Mouse (Mus musculus): ENCODE results near the gene Elmo1. TPM values are rescaled to one million over a fixed set of nuclear protein-coding genes. Genes with fewer than 3 reads are reported as not detected.

Gene Elmo1
- polyA plus RNA-seq, 1 experiment from 2014 or later, result 17.4 TPM

- no peak overlapping the region for H3K27ac ChIP-seq
- H3K9ac ChIP-seq, result no peak overlapping the region
- H3K4me1 ChIP-seq, result no peaks in the 10 kb centered on the region
- no peak for ATAC-seq (ENCODE audit: insufficient number of reproducible peaks, low FRiP score, low TSS enrichment, low read depth)
- H3K27me3 ChIP-seq, result no peaks in the 10 kb centered on the region
- H3K4me2 ChIP-seq, result no peak overlapping the region
- H3K9me3 ChIP-seq, result no peaks in the 10 kb centered on the region
- H3K36me3 ChIP-seq, result no peaks in the 10 kb centered on the region
- no peak overlapping the region for H3K4me3 ChIP-seq
- WGBS, result 89% methylated on average over 6 of the region's 6 CpGs
Measured at GRCm38 (mm10) chr13:20460096-20460495, 369.7 kb downstream of the Elmo1 start.

GRCm38 (mm10) chr13:20461616-20462015 is 371.2 kb downstream of the Elmo1 start:
- Histone ChIP-seq H3K27me3 (no peaks in the 10 kb centered on the region), H3K4me2 (no peak overlapping the region), H3K4me3 (no peak overlapping the region), H3K9me3 (no peaks in the 10 kb centered on the region), H3K9ac (no peak overlapping the region), H3K36me3 (no peaks in the 10 kb centered on the region), H3K27ac (no peak overlapping the region), H3K4me1 (no peaks in the 10 kb centered on the region)
- ATAC-seq (ENCODE audit: insufficient number of reproducible peaks, low FRiP score, low TSS enrichment, low read depth), result no peak
- 74% methylated on average over 3 of the region's 3 CpGs for WGBS

GRCm38 (mm10) chr13:20464161-20464560 is 373.8 kb downstream of the Elmo1 start:
- H3K27ac ChIP-seq, result no peak overlapping the region
- no peaks in the 10 kb centered on the region for H3K9me3 ChIP-seq
- H3K9ac ChIP-seq, result no peak overlapping the region
- H3K36me3 ChIP-seq, result no peaks in the 10 kb centered on the region
- H3K27me3 ChIP-seq, result no peaks in the 10 kb centered on the region
- no peak overlapping the region for H3K4me3 ChIP-seq
- no peak overlapping the region for H3K4me2 ChIP-seq
- no peaks in the 10 kb centered on the region for H3K4me1 ChIP-seq
- ATAC-seq (ENCODE audit: insufficient number of reproducible peaks, low FRiP score, low TSS enrichment, low read depth), result no peak

GRCm38 (mm10) chr13:20467381-20467780 is 377.0 kb downstream of the Elmo1 start:
- no peaks in the 10 kb centered on the region for H3K9me3 ChIP-seq
- no peaks in the 10 kb centered on the region for H3K36me3 ChIP-seq
- H3K27ac ChIP-seq, result no peak overlapping the region
- H3K27me3 ChIP-seq, result no peaks in the 10 kb centered on the region
- H3K4me2 ChIP-seq, result no peak overlapping the region
- H3K9ac ChIP-seq, result no peak overlapping the region
- 86% methylated on average over 1 of the region's 1 CpGs for WGBS
- no peak for ATAC-seq (ENCODE audit: insufficient number of reproducible peaks, low FRiP score, low TSS enrichment, low read depth)
- no peaks in the 10 kb centered on the region for H3K4me1 ChIP-seq
- H3K4me3 ChIP-seq, result no peak overlapping the region

- 0 out of 2 replicates have a peak overlapping the region, but pooled peaks have one; percentile 12 for H3K4me2 ChIP-seq
- no peaks in the 10 kb centered on the region for H3K27me3 ChIP-seq
- H3K4me3 ChIP-seq, result no peak overlapping the region
- WGBS, result 5% methylated on average over 6 of the region's 6 CpGs
- no peaks in the 10 kb centered on the region for H3K36me3 ChIP-seq
- H3K27ac ChIP-seq, result no peak overlapping the region
- no peak for ATAC-seq (ENCODE audit: insufficient number of reproducible peaks, low FRiP score, low TSS enrichment, low read depth)
- H3K4me1 ChIP-seq, result no peaks in the 10 kb centered on the region
- no peaks in the 10 kb centered on the region for H3K9me3 ChIP-seq
- H3K9ac ChIP-seq, result no peak overlapping the region
Measured at GRCm38 (mm10) chr13:20471732-20472131, 381.3 kb downstream of the Elmo1 start.

GRCm38 (mm10) chr13:20472301-20472831 is 382.0 kb downstream of the Elmo1 start:
- Histone ChIP-seq H3K4me3 (no peak overlapping the region), H3K27me3 (no peaks in the 10 kb centered on the region), H3K36me3 (no peaks in the 10 kb centered on the region), H3K4me2 (peak overlapping the region; percentile 12; the same call in 1 of the 2 replicates), H3K9ac (no peak overlapping the region), H3K4me1 (no peaks in the 10 kb centered on the region), H3K27ac (no peak overlapping the region), H3K9me3 (no peaks in the 10 kb centered on the region)
- no peak for ATAC-seq (ENCODE audit: insufficient number of reproducible peaks, low FRiP score, low TSS enrichment, low read depth)
- 39% methylated on average over 10 of the region's 10 CpGs for WGBS

GRCm38 (mm10) chr13:20472891-20473539 is 382.6 kb downstream of the Elmo1 start:
- no peaks in the 10 kb centered on the region for H3K36me3 ChIP-seq
- H3K4me1 ChIP-seq, result no peaks in the 10 kb centered on the region
- no peaks in the 10 kb centered on the region for H3K9me3 ChIP-seq
- H3K4me2 ChIP-seq, result no peak overlapping the region
- ATAC-seq (ENCODE audit: insufficient number of reproducible peaks, low FRiP score, low TSS enrichment, low read depth), result no peak
- H3K4me3 ChIP-seq, result no peak overlapping the region
- H3K27me3 ChIP-seq, result no peaks in the 10 kb centered on the region
- 77% methylated on average over 15 of the region's 15 CpGs for WGBS
- H3K9ac ChIP-seq, result no peak overlapping the region
- no peak overlapping the region for H3K27ac ChIP-seq

- no peak for ATAC-seq (ENCODE audit: insufficient number of reproducible peaks, low FRiP score, low TSS enrichment, low read depth)
- no peaks in the 10 kb centered on the region for H3K27me3 ChIP-seq
- H3K4me3 ChIP-seq, result no peak overlapping the region
- WGBS, result 57% methylated on average over 7 of the region's 7 CpGs
- H3K27ac ChIP-seq, result no peak overlapping the region
- H3K9ac ChIP-seq, result no peak overlapping the region
- no peaks in the 10 kb centered on the region for H3K36me3 ChIP-seq
- no peaks in the 10 kb centered on the region for H3K9me3 ChIP-seq
- no peak overlapping the region for H3K4me2 ChIP-seq
- H3K4me1 ChIP-seq, result no peaks in the 10 kb centered on the region
Measured at GRCm38 (mm10) chr13:20473641-20474078, 383.3 kb downstream of the Elmo1 start.

- Histone ChIP-seq H3K27me3 (no peaks in the 10 kb centered on the region), H3K4me3 (no peak overlapping the region), H3K4me1 (no peaks in the 10 kb centered on the region), H3K27ac (no peak overlapping the region), H3K9ac (no peak overlapping the region), H3K9me3 (no peaks in the 10 kb centered on the region), H3K4me2 (no peak overlapping the region), H3K36me3 (no peaks in the 10 kb centered on the region)
- 93% methylated on average over 4 of the region's 4 CpGs for WGBS
- no peak for ATAC-seq (ENCODE audit: insufficient number of reproducible peaks, low FRiP score, low TSS enrichment, low read depth)
Measured at GRCm38 (mm10) chr13:20474600-20474999, 384.2 kb downstream of the Elmo1 start.

GRCm38 (mm10) chr13:20481805-20482204 is 391.4 kb downstream of the Elmo1 start:
- Histone ChIP-seq H3K27ac (no peak overlapping the region), H3K36me3 (no peaks in the 10 kb centered on the region), H3K4me2 (no peak overlapping the region), H3K4me3 (no peak overlapping the region), H3K9me3 (no peaks in the 10 kb centered on the region), H3K4me1 (no peaks in the 10 kb centered on the region), H3K9ac (no peak overlapping the region), H3K27me3 (no peaks in the 10 kb centered on the region)
- WGBS, result 91% methylated on average over 1 of the region's 1 CpGs
- no peak for ATAC-seq (ENCODE audit: insufficient number of reproducible peaks, low FRiP score, low TSS enrichment, low read depth)

GRCm38 (mm10) chr13:20489110-20489509 is 398.7 kb downstream of the Elmo1 start:
- no peak overlapping the region for H3K9ac ChIP-seq
- no peaks in the 10 kb centered on the region for H3K36me3 ChIP-seq
- WGBS, result 70% methylated on average over 3 of the region's 3 CpGs
- no peaks in the 10 kb centered on the region for H3K27me3 ChIP-seq
- H3K4me3 ChIP-seq, result no peak overlapping the region
- no peak overlapping the region for H3K4me2 ChIP-seq
- H3K27ac ChIP-seq, result no peak overlapping the region
- no peaks in the 10 kb centered on the region for H3K9me3 ChIP-seq
- ATAC-seq (ENCODE audit: insufficient number of reproducible peaks, low FRiP score, low TSS enrichment, low read depth), result no peak
- H3K4me1 ChIP-seq, result no peaks in the 10 kb centered on the region

GRCm38 (mm10) chr13:20489698-20490417 is 399.5 kb downstream of the Elmo1 start:
- H3K4me1 ChIP-seq, result no peaks in the 10 kb centered on the region
- H3K27ac ChIP-seq, result no peak overlapping the region
- 74% methylated on average over 8 of the region's 8 CpGs for WGBS
- no peaks in the 10 kb centered on the region for H3K36me3 ChIP-seq
- ATAC-seq (ENCODE audit: insufficient number of reproducible peaks, low FRiP score, low TSS enrichment, low read depth), result no peak
- no peak overlapping the region for H3K4me3 ChIP-seq
- H3K4me2 ChIP-seq, result no peak overlapping the region
- no peaks in the 10 kb centered on the region for H3K27me3 ChIP-seq
- no peak overlapping the region for H3K9ac ChIP-seq
- H3K9me3 ChIP-seq, result no peaks in the 10 kb centered on the region
